Mouse (Mus musculus) lung, postnatal 4 days (tissue): ENCODE data around the gene Cdh8.
"Not testable (repeated sequence)": the region's sequence is repeated elsewhere in the genome, so short reads cannot be mapped to it uniquely, and the experiment has no call there.

Source experiments
- DNase-seq, 2 experiments: peaks; one replicate each; pipeline ENCODE4 v3.0.0; 2021

Cdh8 gene

GRCm38 (mm10) chr8:99267133-99267532 is 149.1 kb downstream of the Cdh8 start:
- DNase-seq, result no peak

GRCm38 (mm10) chr8:99234372-99234771 is 181.9 kb downstream of the Cdh8 start:
- no peak for DNase-seq

- no peak for DNase-seq
Measured at GRCm38 (mm10) chr8:99223697-99224096, 192.6 kb downstream of the Cdh8 start.

GRCm38 (mm10) chr8:99205194-99205593 is 211.1 kb downstream of the Cdh8 start:
- DNase-seq, result no peak

GRCm38 (mm10) chr8:99190643-99191042 is 225.6 kb downstream of the Cdh8 start:
- no peak for DNase-seq

- no peak for DNase-seq
Measured at GRCm38 (mm10) chr8:99186879-99187278, 229.4 kb downstream of the Cdh8 start.

- no peak for DNase-seq
Measured at GRCm38 (mm10) chr8:99184186-99184585, 232.1 kb downstream of the Cdh8 start.

- DNase-seq, result no peak
Measured at GRCm38 (mm10) chr8:99166966-99167365, 249.3 kb downstream of the Cdh8 start.

GRCm38 (mm10) chr8:99161633-99162032 is 254.6 kb downstream of the Cdh8 start:
- no peak for DNase-seq

- DNase-seq, result no peak
Measured at GRCm38 (mm10) chr8:99145436-99145835, 270.8 kb downstream of the Cdh8 start.

- not testable (repeated sequence) for DNase-seq
Measured at GRCm38 (mm10) chr8:99144761-99145160, 271.5 kb downstream of the Cdh8 start.

GRCm38 (mm10) chr8:99098453-99098852 is 317.8 kb downstream of the Cdh8 start:
- no peak for DNase-seq

GRCm38 (mm10) chr8:99051344-99051743 is 364.9 kb downstream of the Cdh8 start:
- no peak for DNase-seq

GRCm38 (mm10) chr8:99048664-99049363 is 367.5 kb downstream of the Cdh8 start:
- no peak for DNase-seq

- DNase-seq, result no peak
Measured at GRCm38 (mm10) chr8:99040423-99040822, 375.8 kb downstream of the Cdh8 start.

GRCm38 (mm10) chr8:99031060-99031459 is 385.2 kb downstream of the Cdh8 start:
- DNase-seq, result no peak
